Mouse (Mus musculus) brain, adult 2 months (tissue): ENCODE measurements at regions not wholly inside any gene's neighbourhood (a gene's known extent, or its start where the extent isn't known, plus 50 kb on each side); places are given as distances from the start of the nearest gene placed in this dataset.

Experiments used
- DNase-seq: peaks from one replicate; pipeline ENCODE4 v3.0.0; 2011; ENCODE audit warnings: low read depth, low spot score

DNA sequence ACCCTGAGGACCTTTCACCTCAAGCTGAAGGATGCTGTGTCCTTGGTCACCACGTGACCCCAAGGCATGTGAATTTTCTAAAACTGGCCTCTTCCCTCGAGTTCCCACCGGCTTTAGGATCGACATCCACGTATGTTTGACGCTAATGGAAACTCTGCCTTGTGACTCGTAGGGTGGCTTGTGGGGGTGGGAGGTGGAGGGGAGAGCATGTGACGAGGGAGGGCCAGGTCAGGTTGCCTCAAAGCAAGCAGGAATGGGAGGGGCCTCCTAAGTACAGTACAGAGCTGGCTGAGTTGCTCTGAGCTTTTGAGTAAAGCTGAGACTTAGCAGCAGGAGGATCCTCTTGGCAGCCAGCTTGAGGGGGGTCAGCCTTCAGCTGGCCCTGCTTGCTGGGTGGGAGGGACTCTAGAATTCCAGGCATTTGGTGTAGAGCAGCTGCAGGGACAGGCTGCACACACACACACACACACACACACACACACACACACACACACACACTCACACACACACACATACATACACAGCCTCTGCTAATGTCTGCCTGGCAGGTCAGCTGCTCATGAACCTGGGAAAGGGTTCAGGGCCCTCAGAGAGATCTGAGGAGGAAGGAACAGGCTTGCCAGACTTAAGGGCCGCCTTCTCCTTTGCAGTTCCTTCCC is 78.5 kb downstream of the Sik1 start:
- peak; percentile 43 for DNase-seq

DNA sequence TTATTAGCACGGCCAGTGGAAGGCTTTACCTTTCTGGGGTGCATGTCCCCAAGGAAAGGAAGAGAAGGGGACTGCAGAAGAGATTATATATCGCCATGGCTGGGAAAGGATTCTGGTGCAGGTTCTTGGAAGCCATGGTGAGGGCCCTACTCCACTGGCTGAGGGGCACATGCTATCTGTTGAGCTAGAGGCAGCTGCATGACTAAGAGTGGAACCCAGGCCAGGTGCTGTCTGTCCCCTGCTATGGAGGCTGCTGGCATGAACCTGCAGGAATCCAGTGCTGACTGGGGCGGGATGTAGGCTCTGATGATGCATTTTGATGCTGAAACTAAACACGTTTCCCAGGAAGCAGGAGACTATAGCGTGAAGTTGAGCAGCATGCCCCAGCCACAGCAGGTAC is 77.9 kb downstream of the Sik1 start:
- DNase-seq: no peak

DNA sequence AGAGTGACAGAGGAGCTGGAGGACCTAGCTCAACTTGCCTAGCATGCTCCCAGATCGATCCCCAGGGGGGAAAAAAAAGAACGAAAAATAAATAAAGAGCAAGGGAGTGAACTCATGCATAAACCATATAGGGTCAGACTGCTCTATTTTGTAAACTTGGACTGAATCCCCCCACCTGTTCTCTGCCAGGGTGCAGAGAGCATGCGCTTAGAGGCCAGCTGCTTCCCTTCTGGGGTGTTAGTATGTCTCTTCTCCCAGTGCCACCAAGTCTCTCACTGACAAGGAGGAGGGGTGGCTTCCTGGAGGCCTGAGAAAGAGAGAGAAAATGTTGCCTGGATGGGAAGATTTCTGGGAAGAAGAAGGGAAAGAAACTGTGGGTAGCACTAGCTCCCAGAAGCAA is 76.1 kb downstream of the Sik1 start:
- no peak for DNase-seq

DNA sequence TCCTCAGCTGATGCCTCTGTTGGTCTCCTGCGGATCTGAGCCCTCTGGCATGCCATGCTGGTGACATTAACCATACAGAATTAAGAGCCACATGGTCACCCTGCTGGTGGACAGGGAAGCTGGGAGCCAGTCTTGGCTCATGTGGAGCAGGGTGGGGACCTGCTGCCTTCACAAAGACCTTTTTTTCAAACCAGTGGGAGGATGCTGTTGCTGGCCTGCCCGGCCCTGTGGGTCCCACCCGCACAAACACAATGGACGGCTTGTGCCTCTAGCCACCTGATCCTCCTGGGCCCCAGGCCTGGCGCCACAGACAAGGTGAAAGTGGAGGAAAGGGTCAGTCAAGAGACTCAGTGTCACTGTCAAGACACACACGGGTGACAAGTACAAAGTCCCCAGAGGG is 73.4 kb downstream of the Sik1 start:
- DNase-seq: no peak

DNA sequence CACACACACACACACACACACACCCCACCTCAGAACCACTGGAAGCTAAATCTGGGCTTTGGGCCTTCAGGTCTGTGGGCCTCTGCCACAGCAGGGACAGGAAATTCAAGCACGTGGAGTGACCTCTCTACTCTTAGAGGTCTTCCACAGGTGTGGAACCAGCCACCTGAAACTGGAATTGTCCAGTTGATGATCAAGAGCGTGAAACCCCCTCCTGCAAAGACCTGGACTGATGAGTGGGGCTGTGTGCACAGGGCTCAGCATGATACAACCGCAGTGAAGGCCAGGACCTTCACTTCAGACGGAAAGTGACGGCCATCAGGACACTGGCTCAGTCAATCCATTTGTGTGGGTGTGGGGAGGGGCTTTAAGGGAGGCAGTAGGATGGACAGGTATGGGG is 72.5 kb downstream of the Sik1 start:
- DNase-seq: no peak

DNA sequence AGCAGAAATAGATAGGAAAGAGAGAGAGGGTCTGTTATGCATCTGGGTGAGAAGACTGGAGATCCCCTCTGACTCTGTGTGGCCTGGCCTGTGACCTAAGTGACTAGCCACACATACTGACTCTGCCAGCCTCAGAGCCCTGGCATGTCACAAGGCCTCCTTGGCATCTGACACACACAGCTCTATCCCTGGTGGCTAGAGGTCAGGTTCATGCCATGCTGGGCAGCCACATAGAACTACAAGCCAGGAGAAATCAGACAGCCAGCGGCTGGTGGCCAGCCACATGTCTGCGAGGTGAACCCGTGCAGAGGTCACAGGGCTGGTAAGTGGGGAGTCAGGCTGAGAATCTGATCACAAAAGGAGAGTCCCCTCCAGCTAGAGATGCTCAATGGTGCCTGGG is 67.3 kb downstream of the Sik1 start:
- DNase-seq: no peak

DNA sequence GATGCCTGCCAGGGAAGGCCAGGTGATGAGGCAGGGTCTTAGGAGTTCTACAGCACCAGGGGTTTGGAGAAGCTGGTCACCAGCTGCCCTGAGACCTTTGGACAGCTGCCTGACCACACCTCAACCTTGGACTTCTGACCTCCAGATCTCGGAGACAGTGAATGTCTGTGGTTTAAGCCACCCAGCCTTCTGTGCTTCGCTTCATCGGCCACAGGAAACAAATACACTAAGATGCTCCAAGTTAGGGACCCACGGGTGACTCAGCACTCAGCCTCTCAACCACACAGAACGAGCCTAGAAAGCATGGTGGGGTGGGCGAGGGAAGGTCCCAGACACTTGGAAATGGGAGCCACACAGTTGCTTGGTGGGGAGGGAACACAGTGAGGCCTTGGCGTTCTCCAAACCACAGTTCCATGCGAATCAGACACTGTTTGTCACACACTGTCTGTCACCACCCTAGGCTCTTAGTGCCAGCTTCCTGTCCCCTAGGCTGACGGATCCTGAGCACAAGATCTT is 66.5 kb downstream of the Sik1 start:
- DNase-seq: peak; percentile 33

DNA sequence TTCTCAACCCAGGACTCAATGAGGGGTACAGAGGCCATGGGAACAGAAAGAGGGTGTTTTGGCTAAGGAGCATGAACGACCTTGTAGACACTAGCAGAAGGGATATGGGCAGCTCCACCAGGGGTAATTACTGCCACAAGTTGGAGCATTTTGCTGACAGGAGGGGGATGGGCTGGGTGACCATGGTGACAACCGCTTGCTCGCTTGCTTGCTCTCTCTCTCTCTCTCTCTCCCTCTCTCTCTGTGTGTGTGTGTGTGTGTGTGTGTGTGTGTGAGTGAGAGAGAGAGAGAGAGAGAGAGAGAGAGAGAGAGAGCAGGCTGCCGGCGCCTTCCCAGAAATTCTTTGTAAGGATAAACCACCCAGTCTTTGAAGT is 65.7 kb downstream of the Sik1 start:
- peak; percentile 32 for DNase-seq

DNA sequence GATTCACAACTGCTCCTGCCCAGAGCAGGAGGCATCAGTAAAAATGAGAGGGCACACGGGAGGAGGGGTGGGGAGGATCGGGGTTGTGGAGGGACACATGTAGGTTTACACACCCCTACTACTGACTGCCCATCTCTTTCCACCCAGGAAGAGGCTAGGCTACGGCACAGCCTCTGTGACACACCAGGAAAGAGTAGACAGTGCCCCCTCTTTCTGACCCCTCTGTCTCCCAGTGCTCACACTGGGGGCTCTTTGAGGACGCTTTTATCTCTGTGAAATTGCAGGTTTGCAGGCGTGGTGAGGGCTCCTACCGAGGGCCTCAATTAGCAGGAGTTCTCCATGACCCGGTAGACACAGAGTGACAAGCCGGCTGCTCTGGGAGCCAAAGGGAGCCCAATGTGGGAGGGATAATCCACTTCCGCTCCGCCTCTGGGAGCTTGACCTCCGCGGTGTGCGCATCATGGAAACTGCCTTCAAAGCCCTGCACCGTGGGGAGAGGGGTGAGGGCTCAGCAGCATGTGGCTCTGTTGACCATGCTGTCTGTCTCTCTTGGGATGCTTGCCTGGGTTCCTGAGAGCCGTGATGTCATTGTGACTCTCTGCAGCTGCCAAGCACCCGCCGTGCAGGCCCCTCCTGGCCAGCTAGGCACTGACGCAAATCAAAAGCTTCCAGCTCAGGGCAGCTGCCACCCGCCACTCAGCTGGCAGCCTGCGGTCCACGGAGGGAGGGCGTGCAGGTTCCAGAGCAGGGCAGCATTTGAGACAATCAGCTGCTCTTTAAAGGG is 65.1 kb downstream of the Sik1 start:
- peak; percentile 76 for DNase-seq

DNA sequence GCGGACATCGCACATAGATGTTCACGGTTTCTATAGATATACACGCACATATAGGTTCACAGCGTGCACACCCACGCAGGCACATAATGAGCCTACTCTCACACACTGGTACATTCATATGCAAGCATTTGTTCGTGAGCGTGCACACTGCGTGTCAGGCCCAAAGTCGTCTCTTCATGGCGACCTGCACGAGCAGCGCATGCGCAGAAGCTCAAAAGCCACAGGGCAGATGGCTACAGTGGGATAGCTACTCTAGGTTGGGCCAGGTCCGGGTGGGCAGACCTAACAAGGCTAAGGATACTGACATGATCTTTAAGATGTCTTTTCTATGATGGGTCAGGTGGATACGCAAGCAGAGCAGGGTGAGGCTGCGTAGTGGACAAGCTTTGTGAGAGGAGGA is 63.9 kb downstream of the Sik1 start:
- DNase-seq: no peak

DNA sequence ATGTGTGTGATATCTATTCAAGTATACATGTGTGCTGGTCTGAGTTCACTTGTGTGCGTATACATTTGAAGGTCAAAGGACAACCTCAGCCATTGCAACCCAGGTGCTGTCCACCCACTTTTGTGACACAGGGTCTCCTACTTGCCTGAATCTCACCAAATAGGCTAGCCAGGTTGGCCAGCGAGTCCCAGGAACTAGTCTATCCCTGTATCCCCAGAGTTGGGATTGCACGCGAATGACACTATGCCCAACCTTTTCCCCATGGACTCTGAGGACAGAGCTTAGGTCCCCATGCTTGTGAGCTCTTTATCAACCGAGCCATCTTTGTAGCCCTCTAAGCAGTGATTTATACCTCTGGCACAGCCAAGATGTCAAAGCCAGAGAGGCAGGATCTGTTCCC is 62.6 kb downstream of the Sik1 start:
- DNase-seq: no peak

DNA sequence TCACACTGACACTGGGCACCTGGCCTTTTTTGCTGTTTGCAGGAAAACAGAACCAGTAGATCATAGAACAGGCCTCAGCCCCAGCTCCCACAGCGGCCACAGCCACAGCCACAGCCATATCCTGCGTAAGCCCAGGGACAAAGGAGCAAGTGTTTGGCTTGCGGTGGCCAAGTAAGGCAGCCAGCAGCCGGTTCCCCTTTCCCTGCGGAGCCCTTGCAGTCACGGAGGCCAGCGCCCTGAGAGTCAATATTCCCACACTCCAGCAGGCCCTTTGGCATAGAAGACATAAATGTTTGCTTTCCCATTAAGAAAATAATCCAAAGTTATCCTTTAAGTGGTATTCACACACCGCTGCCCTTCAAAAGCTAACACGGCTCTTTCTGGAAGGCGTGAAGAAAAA is 62.1 kb downstream of the Sik1 start:
- DNase-seq: peak; percentile 18

DNA sequence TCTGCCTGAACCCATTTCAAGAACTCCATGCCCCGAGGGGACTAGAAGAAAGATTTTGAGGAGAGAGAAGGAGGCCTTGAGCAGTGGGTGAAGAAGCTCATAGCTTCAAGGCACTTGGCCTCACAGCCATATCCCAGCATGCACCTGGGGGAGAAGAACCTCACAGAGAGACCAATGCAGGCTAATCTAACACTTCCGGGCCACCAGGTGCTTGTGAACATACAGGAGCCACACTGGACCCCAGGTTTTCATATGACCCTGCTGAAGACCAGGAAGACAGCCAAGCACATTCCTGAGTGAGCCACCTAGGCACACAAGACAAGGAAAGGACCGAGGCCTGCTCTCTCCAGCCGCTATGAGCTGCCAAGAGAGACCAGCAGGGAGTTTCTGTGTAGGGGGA is 61.6 kb downstream of the Sik1 start:
- no peak for DNase-seq
